Mouse (Mus musculus): ENCODE data around the gene Dip2a. TPM values are rescaled to one million over a fixed set of nuclear protein-coding genes. Genes with fewer than 3 reads are reported as not detected.

Dip2a gene
- total RNA-seq, 2 experiments from 2014 or later, result 21.5 to 26.9 TPM

DNA sequence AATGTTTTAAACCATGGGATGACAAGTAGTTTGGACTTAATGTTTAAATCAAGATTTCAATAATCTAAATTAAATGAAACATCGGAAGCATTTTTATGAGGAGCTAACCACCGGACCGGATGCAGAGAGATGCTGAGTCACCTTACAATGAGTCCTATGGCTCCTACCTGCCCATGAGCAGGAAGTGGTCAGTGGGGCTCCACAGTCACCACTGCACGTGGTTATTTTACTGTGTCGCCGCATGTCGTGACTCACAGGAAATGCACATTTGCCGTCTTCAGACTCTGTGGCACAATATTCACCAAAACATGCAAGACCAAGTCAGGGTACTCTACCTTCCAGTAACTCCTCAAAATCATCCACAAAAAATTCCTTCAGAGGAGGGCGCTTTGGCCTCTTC, 38.4 kb downstream of the Dip2a start:
- no peak for DNase-seq

DNA sequence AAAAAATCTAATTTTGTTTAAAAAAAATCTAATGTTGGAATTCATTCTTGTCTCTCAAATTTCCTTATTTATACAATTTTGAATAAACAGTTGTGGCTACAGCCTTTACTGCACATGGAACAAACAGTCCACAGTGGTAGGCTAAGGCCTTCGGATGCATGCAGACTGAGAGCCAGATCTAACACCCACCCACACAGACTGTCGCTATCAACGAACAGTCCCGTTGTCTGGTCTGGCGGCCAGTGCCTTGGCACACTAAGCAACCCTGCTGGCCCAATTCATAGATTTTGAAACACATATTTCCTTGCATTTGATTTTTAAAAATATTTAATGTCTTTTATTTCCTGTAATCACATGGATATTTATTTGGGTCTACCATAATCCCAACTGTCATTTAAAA, 45.0 kb downstream of the Dip2a start:
- DNase-seq, result no peak

DNA sequence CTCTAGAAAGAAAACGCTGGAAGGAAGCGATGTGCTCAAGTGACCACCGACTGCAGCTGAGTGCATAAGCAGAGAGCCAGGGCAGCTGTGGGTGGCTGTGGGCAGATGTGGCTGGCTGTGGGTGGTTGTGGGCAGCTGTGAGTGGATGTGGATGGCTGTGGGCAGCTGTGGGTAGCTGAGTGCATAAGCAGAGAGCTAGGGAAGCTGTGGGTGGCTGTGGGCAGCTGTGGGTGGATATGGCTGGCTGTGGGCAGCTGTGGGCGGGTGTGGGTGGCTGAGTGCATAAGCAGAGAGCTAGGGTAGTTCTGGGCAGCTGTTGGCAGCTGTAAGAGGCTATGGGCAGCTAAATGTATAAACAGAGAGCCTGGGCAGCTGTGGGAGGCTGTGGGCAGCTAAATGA, 51.9 kb downstream of the Dip2a start:
- no peak for DNase-seq

DNA sequence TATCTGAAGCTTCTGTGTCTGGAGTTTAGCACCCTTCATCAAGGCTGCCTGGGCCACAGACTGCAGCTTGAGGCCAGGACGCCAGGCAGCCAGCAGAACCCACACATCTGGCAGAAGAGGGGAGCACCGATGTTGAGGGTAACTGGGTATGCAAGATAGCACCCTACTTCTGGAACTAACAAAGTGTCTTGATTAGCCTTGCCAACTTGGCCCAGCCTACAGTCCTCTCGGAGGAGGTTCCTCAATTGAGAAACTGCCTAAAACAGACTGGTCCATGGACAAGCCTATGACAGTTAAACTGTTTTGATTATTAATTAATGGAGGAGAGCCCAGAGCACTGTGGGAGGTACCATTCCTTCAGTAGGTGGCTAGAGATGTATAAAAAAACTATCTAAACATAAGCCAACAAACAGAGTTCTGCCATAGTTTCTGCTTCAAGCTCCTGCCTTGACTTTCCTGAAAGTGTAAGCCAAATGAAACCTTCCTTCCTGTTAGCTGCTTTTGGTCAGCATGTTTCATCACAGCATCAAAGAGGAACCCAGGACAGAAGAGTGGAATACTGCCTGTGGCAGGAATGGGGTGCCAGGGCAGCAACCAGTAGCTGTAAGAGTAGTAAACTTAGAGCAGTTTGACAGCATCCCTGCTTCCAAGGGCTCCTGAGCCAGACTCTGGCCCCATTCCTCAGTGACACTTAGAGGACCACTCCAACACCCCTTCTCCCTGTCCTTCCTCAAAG, 55.0 kb downstream of the Dip2a start:
- DNase-seq, result no peak

DNA sequence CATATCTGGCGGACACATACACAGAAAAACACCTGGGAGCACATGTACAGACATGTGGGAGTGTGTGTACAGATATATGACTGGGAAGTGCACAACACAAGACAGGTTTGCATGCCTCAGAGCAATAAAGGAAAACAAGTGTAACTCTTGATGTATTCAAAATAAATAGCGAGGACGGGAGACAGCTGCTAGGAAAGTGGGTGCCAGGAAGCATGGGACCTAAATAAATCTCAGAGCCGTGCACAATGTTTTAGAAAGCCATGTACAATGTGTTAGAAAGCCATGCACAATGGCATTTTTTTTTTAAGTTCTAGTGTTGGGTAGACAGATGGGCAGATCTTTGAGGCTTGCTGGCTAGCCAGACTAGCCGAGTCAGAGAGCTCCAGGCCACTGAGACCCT, 56.0 kb downstream of the Dip2a start:
- no peak for DNase-seq

DNA sequence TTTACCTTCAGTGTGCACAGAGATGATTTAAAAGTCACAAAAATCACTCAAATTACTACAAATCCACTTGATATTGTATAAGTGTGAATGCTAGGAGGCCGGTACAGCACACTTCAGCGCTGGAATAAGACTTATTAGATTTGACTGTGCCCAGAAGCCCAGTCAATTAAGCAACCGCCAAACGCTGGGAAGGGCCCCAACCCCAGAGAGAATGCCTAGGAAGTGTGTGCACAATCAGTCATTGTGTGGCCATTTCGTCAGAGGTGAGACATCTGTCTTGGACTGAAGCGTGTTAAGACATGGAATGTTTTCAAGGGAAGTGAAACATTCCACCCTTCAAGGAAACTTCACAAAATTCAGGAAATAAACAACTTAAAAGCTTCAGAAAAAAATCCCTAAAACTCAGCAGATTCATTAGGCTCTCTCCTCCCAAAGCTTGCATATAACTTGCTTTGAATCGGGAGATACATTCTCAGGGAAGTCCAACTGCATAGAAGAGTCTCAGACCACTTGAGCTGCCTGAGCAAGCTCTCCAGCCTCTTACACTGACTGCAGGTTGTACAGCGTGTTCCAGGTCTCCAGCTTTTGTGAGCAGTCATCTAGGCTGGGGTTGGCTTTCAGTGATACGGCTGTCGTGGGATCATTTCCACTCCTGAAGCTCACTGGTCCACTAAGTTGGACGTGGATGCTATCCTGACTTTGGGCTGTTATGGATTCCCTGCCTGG, 56.7 kb downstream of the Dip2a start:
- DNase-seq, result no peak

DNA sequence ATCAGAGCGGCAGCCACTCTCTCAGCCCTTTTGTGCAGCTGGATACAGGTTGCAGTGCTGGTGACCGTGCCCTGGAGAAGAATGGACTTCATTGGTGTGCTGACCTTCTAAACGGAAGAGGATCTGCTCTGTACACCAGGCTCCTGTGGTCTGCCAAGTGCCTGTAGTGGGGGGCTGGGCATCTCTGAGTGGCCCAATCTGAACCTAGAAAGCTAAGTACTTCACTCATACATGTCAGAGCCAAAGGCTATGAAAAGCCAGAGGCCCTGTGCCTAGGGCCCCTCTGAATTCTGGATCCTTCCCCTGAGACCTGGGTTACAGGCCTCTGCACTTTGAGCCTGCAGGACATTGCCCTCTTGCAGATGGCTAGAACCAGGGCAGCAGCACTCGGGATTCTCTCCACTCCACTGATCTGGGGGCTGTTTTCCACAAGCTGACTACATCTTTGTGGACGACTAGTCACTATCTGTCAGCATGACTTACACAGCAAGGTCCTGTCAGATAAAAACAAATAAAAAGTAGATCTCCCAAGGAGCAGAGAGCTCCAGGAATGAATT, 66.5 kb downstream of the Dip2a start:
- DNase-seq, result no peak

DNA sequence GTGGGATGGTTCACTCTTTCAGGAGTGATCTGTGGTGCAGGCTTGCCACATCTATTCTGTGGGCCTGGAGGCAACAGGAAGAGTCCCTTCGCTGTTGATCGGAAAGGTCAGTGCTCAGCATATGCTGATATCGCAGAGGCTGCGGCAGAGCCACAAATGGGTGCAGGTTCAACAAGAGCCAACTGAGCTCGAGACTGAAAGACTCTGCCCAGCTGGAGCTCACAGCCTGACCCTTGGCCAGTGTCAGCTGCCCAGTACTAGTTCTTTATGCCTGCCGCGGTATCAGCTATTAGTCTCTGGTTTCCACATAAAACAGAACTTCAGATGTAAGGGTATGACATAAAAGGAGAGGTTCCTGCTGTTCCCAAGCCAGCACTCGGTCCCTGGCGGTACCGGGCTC, 69.8 kb downstream of the Dip2a start:
- no peak for DNase-seq

DNA sequence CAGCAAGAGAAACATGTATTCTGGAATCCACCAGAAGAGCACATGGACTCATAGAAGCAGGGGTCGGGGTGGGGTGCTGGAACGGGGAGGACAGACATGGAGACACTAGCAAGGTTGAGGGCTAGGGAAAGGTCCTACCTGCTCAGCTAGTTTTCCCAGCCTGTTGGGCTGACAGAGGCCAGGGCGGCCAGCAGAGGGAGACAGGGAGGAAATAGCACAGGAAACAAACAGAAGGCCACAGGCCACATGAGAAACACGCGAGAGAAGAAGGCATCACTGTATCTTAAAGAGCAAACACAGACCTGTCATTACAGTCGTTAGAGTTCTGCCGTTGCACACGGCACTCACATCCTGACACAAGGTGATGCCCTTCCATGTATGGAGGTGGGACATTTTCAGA, 73.9 kb downstream of the Dip2a start:
- DNase-seq, result peak; percentile 9 to 43

DNA sequence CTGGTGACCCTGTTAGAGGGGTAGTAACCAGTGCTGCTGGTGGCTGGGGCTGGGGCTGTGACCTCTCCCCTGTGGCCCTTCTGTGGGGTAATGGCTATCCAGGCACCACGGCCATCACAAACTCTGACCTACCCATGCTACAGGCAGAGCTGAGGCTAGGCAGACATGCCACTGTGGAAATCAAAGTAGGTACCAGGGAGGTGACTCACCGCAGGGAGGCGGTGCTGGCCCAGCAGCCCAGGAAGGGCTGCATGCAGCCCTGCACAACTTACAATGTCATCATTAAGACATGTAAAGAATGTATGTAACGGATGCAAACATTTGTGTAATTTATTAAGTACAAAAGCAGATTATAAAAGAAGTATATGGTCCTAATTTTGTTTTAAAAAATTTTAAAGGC, 82.7 kb downstream of the Dip2a start:
- DNase-seq, result peak in 1 of 2 experiments; percentile 32

DNA sequence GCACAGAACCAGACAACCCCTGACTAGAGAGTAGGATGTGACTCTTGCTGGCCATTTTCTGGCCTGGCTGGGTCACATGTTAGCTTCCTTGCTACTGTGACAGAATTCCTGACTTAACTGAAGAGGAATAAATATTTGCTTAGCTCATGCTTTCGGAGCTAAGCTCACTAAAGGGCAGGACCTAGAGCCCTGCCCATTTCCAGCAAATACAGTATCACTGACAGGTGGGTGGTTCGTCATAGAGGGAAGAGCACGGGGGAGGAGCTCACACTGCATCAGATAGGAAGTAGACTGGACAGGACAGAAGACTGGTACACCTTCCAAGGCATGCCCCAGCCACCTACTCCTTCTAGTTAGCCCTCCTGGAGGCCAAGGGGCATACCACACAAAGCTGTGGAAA, 83.6 kb downstream of the Dip2a start:
- no peak for DNase-seq

DNA sequence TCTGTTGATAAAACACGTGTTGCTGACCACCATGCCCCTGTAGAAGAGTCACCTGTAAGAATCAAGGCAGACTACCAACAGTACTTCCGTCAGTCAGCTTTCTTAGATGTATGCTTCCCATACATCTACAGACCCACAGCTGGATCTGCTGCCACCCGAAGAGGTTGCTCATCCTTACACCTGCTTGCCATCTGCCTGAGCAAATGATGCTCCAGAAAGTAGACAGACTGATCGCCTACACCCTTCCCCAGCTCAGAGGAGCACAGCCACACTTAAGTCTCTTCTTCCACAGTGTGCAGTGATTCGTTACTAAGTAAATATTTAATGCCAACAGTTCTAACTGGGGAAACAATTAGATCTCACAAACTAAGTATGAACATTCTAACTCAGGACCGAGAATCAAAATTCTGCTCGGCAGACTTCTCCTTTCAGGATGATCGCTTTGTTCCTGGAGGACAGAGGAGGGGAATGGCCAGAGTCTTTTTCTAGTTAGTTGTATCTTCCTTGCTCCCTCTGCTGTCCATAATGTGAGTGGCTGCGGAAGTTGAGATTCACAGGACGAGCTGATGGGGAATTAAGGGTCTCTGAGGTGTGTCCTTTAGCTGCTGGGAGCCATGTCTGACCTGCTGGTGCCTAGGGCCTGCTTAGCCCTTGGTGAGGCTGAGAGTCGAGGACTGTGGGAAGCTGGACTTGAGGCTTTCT, 84.6 kb downstream of the Dip2a start:
- DNase-seq, result no peak

DNA sequence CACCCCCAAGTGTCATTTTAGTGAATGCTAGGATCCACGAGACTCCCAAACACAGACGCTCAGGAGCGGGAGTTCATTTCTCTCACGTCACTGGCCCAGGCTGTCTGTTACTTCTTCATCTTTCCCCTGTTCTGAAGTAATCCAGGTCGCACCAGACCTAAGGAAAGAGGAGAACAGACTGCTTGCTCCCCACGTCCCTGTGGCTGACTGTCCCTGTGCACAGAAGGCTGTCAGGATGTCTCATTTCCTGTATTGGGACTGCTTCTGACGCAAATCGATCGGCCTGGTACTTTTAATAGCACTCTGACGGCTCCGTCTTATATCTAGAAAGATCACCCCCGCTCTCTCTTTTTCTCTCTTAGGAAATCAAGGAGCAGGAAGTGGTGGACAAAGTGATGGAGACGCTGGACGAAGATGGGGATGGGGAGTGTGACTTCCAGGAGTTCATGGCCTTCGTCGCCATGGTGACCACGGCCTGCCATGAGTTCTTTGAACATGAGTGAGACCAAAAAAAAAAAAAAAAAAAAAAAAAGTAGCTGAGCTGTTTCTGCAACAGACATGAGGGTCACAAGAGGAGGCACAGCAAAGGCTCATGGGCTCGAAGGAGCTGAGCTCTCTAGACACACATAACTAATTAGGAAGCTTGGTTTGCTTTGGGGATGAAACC, 85.4 kb downstream of the Dip2a start:
- DNase-seq, result peak in 1 of 2 experiments; percentile 27

DNA sequence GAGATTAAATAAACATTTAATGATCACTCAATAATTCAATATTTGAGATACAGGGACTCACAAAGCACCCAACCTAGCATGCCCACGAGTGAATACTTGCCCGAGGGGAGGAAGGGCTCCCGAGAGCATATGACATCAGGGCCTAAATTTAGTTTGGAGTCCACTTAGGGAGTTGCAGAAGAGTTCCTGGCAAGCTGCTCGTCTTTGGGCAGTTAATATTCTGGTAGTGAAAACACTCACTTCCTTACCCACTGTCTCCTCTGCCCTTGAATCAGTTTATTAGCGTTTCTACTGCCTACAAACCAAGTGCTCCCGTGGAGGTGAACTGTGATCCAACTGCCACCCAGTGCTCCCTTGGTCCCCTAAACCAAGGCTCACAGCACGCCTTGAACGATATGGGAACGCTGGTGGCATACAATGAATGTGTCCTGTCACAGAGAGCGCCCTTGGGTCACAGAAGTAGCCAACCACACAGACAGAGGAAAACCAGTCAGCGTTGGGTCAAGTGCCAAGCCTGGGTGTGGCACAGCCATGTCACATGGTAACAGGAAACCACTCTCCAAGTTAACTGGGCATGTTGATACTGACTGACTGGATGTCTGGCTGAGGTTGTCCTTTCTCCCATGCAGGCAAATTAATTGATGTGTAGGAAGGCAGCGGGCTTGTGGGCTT, 87.2 kb downstream of the Dip2a start:
- DNase-seq, result peak; percentile 73 to 84

DNA sequence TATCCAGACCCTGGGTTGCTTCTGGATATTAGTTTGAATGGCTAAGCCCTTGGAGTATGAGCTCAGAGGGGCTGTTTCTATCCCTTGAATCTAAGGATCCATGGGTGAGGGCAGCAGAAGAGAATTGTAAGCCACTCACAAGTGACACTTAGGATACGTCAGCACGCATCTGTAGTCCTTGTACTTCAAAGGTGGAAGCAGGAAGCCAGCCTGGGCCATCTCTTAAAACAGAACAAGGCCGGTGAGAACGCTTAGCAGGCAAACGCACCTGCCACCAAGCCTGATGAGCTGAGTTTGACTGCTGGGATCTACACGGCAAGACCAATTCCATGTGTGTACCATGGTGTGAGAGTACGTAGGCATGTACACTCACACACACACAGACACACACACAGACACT, 87.9 kb downstream of the Dip2a start:
- DNase-seq, result no peak

DNA sequence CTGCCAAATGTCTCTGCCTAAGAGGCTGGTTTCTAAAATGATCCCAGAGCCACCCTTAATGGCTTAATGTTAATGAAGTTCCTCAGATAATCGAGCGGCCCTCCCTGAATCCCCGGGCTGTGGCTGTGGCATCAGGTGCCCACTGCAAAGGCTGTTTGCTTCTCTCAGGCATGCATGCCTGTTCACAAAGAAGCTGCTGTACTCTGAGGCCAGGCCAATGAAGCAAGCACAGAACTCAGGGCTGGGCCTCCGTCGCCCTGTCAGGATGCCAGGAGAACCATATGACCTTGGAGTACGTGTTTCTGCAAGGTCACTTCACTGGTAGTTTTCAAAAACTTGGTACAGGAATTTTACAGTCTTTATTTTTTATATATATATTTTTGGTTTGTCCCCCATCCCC, 89.5 kb downstream of the Dip2a start:
- peak; percentile 16 to 34 for DNase-seq

DNA sequence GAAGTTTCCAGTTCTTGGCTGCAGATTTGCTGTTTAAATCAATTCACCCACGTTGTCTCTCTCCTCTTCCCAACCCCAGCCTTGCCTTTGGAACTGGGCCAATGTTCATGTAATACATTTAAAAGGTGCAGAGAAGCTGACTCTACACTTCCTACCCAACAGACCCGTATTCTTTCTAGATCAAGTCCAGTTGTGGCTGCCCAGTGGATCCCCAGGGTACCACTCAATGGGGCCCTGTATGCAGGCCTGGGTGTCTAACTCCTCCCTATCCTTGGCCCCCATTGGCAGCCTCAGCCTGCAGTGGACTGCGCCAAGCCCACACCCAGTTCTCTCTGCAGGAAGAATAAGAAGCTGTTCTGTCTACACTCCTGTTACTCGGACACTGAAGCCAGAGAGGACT, 91.6 kb downstream of the Dip2a start, which contains the start of gene S100b:
Gene S100b (plus strand): TSS at position 318 of the 400 bp plus-strand sequence.
- peak in 1 of 2 experiments; percentile 31 for DNase-seq

DNA sequence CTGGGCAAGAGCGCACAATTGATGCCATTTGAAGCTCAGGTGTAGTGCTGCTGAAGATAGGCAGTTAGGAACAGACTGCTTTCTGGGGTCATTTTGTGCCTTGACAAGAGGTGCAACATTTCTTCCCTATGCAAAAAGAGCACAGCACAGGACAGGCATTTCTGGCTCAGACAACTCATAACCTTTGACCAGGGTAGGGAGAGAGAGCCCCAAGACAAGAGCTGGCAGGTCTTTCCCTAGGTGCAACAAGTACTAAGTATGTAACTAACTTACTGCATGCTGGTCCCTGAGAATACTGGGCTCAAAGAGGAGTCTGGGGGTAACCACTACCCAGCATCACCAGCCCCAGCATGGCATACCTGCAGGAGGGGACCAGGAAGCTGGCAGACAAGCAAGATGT, 92.0 kb downstream of the Dip2a start:
- no peak for DNase-seq

DNA sequence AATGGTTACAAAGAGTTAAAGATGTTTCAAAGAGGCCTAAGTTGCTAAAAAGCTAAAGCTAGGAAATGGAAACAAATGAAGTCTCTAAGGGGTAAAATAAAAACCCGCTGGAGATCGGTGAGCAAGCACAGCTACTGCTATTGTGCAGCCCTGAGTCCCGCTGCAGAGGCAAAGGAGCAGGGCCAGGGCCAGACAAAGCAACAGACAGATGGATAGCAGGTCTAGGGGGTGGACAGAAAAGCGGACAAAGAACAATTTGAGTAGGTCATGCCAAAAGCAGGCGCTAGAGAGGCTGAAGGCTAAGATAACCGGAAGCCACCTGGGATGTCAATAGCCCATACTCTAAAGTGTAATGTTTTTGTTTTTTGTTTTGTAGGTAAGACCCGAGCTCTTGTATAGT, 94.2 kb downstream of the Dip2a start:
- no peak for DNase-seq

DNA sequence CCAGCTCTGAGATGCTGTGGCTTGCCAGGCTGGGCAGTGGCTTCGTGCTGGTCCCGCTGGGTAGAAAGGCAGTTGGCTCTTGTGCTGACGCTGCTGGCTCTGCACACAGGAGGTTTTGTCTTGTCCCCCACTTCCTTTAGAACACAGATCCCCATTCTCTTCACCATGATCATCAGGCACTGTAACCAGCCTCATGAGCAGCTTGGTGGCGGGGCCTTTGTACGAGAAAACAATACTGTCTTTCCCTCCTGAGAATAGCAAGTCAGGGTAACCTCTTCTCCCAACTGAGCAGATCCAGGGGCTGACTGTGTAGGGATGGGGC, 96.5 kb downstream of the Dip2a start:
- no peak for DNase-seq

DNA sequence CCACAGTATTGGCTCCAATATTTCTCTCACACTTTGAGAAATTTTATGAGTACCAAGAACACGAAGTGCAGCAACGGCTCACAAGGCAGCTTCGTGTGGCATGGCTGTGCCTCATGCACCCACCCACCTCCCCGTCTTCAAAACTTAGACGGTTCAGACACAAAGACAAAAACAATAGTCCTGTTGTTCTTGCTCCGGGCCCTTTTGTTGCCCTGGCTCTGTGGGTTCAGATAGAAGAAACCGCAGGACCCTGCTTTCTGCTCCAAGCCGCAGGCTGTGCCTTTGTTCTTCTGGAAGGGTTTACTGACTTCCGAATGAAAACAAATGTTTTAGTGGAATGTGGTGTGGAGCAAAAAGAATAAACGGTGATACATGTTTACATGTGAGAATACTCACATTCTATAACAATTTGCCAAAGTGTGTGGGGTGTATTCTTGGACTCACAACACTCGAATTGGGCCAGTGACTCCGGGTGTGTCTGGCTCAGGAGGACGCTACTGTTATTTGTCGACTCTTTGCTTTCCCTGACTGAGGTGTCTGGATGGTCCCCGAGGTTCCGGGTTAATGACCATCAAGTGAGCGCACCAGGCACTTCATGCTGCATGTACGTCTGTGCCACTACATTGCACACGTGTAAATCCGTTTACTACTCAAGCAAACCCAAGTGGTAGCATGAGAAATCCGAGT, 97.0 kb downstream of the Dip2a start:
- no peak for DNase-seq

Measured in adrenal gland, postnatal 36 days (tissue).